Mouse (Mus musculus): ENCODE results near the gene Arvcf.

DNA sequence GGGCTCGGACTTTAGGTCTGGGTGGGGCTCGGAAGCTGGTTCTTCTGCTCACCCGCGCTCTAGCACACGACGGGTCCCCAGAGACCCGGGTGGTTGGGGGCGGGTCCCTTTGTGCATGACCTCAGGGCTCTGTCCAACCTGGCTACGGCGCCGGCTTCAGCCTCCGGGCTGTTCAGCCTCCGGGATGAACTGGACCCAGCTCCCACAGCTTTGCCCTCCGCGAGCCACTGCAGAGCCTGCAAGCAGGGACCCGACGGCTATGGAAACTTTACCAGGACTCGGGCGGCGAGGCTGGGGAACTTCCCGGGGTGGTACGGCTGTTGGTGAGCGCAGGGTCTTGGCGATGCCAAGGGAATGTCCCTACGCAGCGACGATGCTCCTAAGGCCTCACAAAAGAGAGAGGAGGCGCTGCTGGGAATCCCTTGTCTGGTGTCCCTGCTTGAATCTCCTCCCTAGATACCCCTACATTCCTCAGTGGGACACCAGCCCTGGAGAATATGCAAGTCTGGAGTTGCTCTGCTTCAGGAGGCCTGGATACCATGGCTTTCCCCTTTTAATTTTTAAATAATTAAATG, 706 bp downstream of the Arvcf start:
- TF ChIP-seq CTCF (IDR thresholded peaks at IDR 0.05; ENCODE audit: low read depth, low read length) (no peak), POLR2A (IDR thresholded peaks at IDR 0.05; ENCODE audit: extremely low read depth, insufficient read depth, low read length) (no peak)
